Mouse (Mus musculus) embryonic stem cell, embryonic (primary cell): Measurements from ENCODE around the gene Vps50.
"Not testable (repeated sequence)": the region's sequence is repeated elsewhere in the genome, so short reads cannot be mapped to it uniquely, and the experiment has no call there.

Source experiments
- CTCF ChIA-PET, 4 experiments: fragments of 300-600 bp in 2 of 4; fragments of 350-600 bp in 2 of 4; sonication (Branson Sonifier 250); formaldehyde crosslinking; loops; one replicate each; lab custom pipeline; 2022; ENCODE audit warnings: inconsistent platforms in 2 of 4; lab: Charles Lee
- POLR2A ChIA-PET, 4 experiments: fragments of 300-600 bp in 2 of 4; fragments of 350-600 bp in 2 of 4; sonication (Branson Sonifier 250); formaldehyde crosslinking; loops; one replicate each; lab custom pipeline; 2022; ENCODE audit warnings: antibody characterized with exemption in 4 of 4, inconsistent platforms in 1 of 4; lab: Charles Lee

Vps50 gene

GRCm38 (mm10) chr6:3498162-3498848, at the start of gene Vps50, which contains the start of gene Hepacam2:
Gene Vps50, plus strand, starts transcription at chr6:3498382.
Gene Hepacam2, minus strand, starts transcription at chr6:3498298.
- CTCF ChIA-PET = interaction anchor here in 1 of 4 experiments (2.6 kb wide), 1 partner anchor 14 kb away, joined by 11 read pairs; no protein-coding TSS in a partner anchor
- POLR2A ChIA-PET = interaction anchor here in 2 of 4 experiments (0.6 to 1.6 kb wide), 11 partner anchors 9 to 966 kb away, joined by 3 to 14 read pairs (median 3); no protein-coding TSS in a partner anchor

- ChIA-PET POLR2A (no interaction called here), CTCF (no interaction called here)
These were observed 43.8 kb upstream of the Vps50 start for GRCm38 (mm10) chr6:3454421-3454820.

GRCm38 (mm10) chr6:3455944-3456536, 42.1 kb upstream of the Vps50 start:
- ChIA-PET CTCF (interaction anchor here in 2 of 4 experiments (0.6 to 1.1 kb wide), 2 partner anchors 8 to 65 kb away, joined by 3 to 6 read pairs; no protein-coding TSS in a partner anchor), POLR2A (no interaction called here)

- ChIA-PET CTCF (interaction anchor here in 1 of 4 experiments (0.6 kb wide), 1 partner anchor 46 kb away, joined by 4 read pairs; no protein-coding TSS in a partner anchor), POLR2A (interaction anchor here in 1 of 4 experiments (0.6 kb wide), 1 partner anchor 61 kb away, joined by 4 read pairs; no protein-coding TSS in a partner anchor)
These were observed 35.2 kb upstream of the Vps50 start for GRCm38 (mm10) chr6:3463026-3463425.

- ChIA-PET CTCF (no interaction called here), POLR2A (no interaction called here)
These were observed 34.6 kb upstream of the Vps50 start for GRCm38 (mm10) chr6:3463594-3463993.

- CTCF ChIA-PET = no interaction called here
- POLR2A ChIA-PET = no interaction called here
These were observed 29.6 kb upstream of the Vps50 start for GRCm38 (mm10) chr6:3468627-3469026.

GRCm38 (mm10) chr6:3470706-3471105, 27.5 kb upstream of the Vps50 start:
- CTCF ChIA-PET = no interaction called here
- POLR2A ChIA-PET = no interaction called here

GRCm38 (mm10) chr6:3476299-3476698, 21.9 kb upstream of the Vps50 start:
- POLR2A ChIA-PET = no interaction called here
- CTCF ChIA-PET = no interaction called here

- POLR2A ChIA-PET = no interaction called here
- CTCF ChIA-PET = no interaction called here
These were observed 18.3 kb upstream of the Vps50 start for GRCm38 (mm10) chr6:3479853-3480252.

- CTCF ChIA-PET = no interaction called here
- POLR2A ChIA-PET = no interaction called here
These were observed 16.5 kb upstream of the Vps50 start for GRCm38 (mm10) chr6:3481705-3482104.

- POLR2A ChIA-PET = no interaction called here
- CTCF ChIA-PET = no interaction called here
These were observed 13.0 kb upstream of the Vps50 start for GRCm38 (mm10) chr6:3485133-3485532.

- ChIA-PET CTCF (no interaction called here), POLR2A (interaction anchor here in 1 of 4 experiments (0.6 kb wide), 1 partner anchor 13 kb away, joined by 3 read pairs; no protein-coding TSS in a partner anchor)
These were observed 10.8 kb upstream of the Vps50 start for GRCm38 (mm10) chr6:3487355-3487754.

GRCm38 (mm10) chr6:3494285-3494684, 3.9 kb upstream of the Vps50 start:
- ChIA-PET CTCF (interaction anchor here in 2 of 4 experiments (0.7 kb wide), 2 partner anchors 13 to 996 kb away, joined by 3 to 4 read pairs; no protein-coding TSS in a partner anchor), POLR2A (interaction anchor here in 1 of 4 experiments (0.7 kb wide), 1 partner anchor 1682 kb away, joined by 4 read pairs; no protein-coding TSS in a partner anchor)

- ChIA-PET POLR2A (interaction anchor here in 2 of 4 experiments (0.7 to 0.9 kb wide), 3 partner anchors 9 to 528 kb away, joined by 3 read pairs; no protein-coding TSS in a partner anchor), CTCF (interaction anchor here in 2 of 4 experiments (0.6 to 2.6 kb wide), 4 partner anchors 12 to 771 kb away, joined by 3 to 11 read pairs (median 3); no protein-coding TSS in a partner anchor)
These were observed 2.0 kb upstream of the Vps50 start for GRCm38 (mm10) chr6:3496210-3496609.

GRCm38 (mm10) chr6:3500286-3500685, 2.1 kb downstream of the Vps50 start:
- ChIA-PET POLR2A (no interaction called here), CTCF (no interaction called here)

- CTCF ChIA-PET = no interaction called here
- POLR2A ChIA-PET = interaction anchor here in 2 of 4 experiments (0.7 to 1.3 kb wide), 5 partner anchors 9 to 955 kb away, joined by 3 to 5 read pairs (median 4); no protein-coding TSS in a partner anchor
These were observed 7.1 kb downstream of the Vps50 start for GRCm38 (mm10) chr6:3505289-3505688.

- POLR2A ChIA-PET = interaction anchor here in 1 of 4 experiments (2.1 kb wide), 1 partner anchor 9 kb away, joined by 6 read pairs; the partner anchor contains the start of genes Hepacam2 and Vps50
- CTCF ChIA-PET = interaction anchor here in 1 of 4 experiments (0.5 kb wide), 1 partner anchor 13 kb away, joined by 4 read pairs; no protein-coding TSS in a partner anchor
These were observed 8.9 kb downstream of the Vps50 start for GRCm38 (mm10) chr6:3507078-3507477.

GRCm38 (mm10) chr6:3508151-3508550, 10.0 kb downstream of the Vps50 start:
- CTCF ChIA-PET = not testable (repeated sequence)
- POLR2A ChIA-PET = interaction anchor here in 2 of 4 experiments (0.9 to 2.1 kb wide), 3 partner anchors 9 to 10 kb away, joined by 3 to 6 read pairs (median 4); partner anchors contain the start of genes Hepacam2 (in 2 of the 2) and Vps50 (in 2 of the 2)

- ChIA-PET POLR2A (no interaction called here), CTCF (no interaction called here)
These were observed 11.6 kb downstream of the Vps50 start for GRCm38 (mm10) chr6:3509782-3510181.
